Mouse (Mus musculus) leukemia stem cell, adult 10-12 weeks (primary cell): ENCODE results near the gene Pkd1l2. TPM values are rescaled to one million over a fixed set of nuclear protein-coding genes. Genes with fewer than 3 reads are reported as not detected.

Experiments used
- polyA plus RNA-seq: library from polyadenylated mRNA; stranded (reverse); fragments of >175 nt; gene quantifications from 2 replicates; pipeline ENCODE4 v1.2.3, GENCODE M21; 2012; ENCODE audit warnings: low replicate concordance

The Pkd1l2 gene
- polyA plus RNA-seq: 0.18 and 0.54 TPM in 2 replicates

GRCm38 (mm10) chr8:117082399-117082872 lies at the start of gene Pkd1l2:
TSS of gene Pkd1l2 (minus strand) at chr8:117082449.

GRCm38 (mm10) chr8:117095647-117096046 lies 13.4 kb upstream of the Pkd1l2 start, which contains the start of gene Bco1:
TSS of gene Bco1 (plus strand) at chr8:117095854.

GRCm38 (mm10) chr8:116993095-116993867 lies 89.0 kb downstream of the Pkd1l2 start, which contains the start of gene Gcsh:
TSS of gene Gcsh (minus strand) at chr8:116993537.

GRCm38 (mm10) chr8:116978631-116979256 lies 103.5 kb downstream of the Pkd1l2 start, which contains the start of gene 1700030J22Rik:
TSS of gene 1700030J22Rik (minus strand) at chr8:116978959.

Other genes with a start within 250 kb of the Pkd1l2 start
- gene Cmc2, start 161.0 kb downstream of the Pkd1l2 start, polyA plus RNA-seq: 14.1 and 40.0 TPM in 2 replicates
- 1.5 and 17.7 TPM in 2 replicates for gene Cenpn, start 160.7 kb downstream of the Pkd1l2 start, polyA plus RNA-seq
- gene Atmin, start 139.1 kb downstream of the Pkd1l2 start, polyA plus RNA-seq: 5.6 and 12.8 TPM in 2 replicates
- 0.62 and 0.71 TPM in 2 replicates for gene 1700030J22Rik, start 103.5 kb downstream of the Pkd1l2 start, polyA plus RNA-seq
- 6.7 and 8.1 TPM in 2 replicates for gene Gcsh, start 88.9 kb downstream of the Pkd1l2 start, polyA plus RNA-seq
- gene Bco1, start 13.4 kb upstream of the Pkd1l2 start, polyA plus RNA-seq: not detected in 2 replicates
- gene Gan, start 75.7 kb upstream of the Pkd1l2 start, polyA plus RNA-seq: 1.8 and 3.8 TPM in 2 replicates
- 87.4 and 96.8 TPM in 2 replicates for gene Cmip, start 174.6 kb upstream of the Pkd1l2 start, polyA plus RNA-seq